Mouse (Mus musculus) brain, embryonic 14.5 days (tissue): ENCODE data around the gene Nmrk1. TPM values are rescaled to one million over a fixed set of nuclear protein-coding genes. Genes with fewer than 3 reads are reported as not detected.

Experiments
- DNase-seq: peaks from one replicate; pipeline ENCODE4 v3.0.0-alpha.2; 2011; ENCODE audit warnings: low read depth
- CTCF ChIP-seq: fragments of 200-500 bp; IDR thresholded peaks from 2 replicates; pipeline ENCODE4 v1.5.1; 2012; ENCODE audit warnings: inconsistent platforms, mild to moderate bottlenecking, moderate library complexity, borderline replicate concordance; ENCODE audit not compliant: insufficient read depth, insufficient read length; ENCODE audit errors: extremely low read depth
- POLR2A ChIP-seq: fragments of 200-500 bp; IDR thresholded peaks from 2 replicates; pipeline ENCODE4 v1.6.1; 2012; ENCODE audit warnings: mild to moderate bottlenecking, inconsistent platforms, borderline replicate concordance; ENCODE audit not compliant: poor library complexity, insufficient read depth, insufficient read length, severe bottlenecking; ENCODE audit errors: extremely low read depth
- polyA plus RNA-seq: library from polyadenylated mRNA; depleted of rRNA; stranded (reverse); fragments of >200 nt; gene quantifications from 2 replicates; pipeline ENCODE4 v1.2.3, GENCODE M21; 2012

Nmrk1 gene
- polyA plus RNA-seq, 1 experiment, result 4.6 TPM

GRCm38 (mm10) chr19:18617504-18617903 lies 14.2 kb upstream of the Nmrk1 start:
- DNase-seq, result no peak
- TF ChIP-seq POLR2A (no peak), CTCF (no peak)

GRCm38 (mm10) chr19:18619060-18619459 lies 12.7 kb upstream of the Nmrk1 start:
- DNase-seq, result no peak
- TF ChIP-seq CTCF (no peak), POLR2A (no peak)

GRCm38 (mm10) chr19:18619691-18620090 lies 12.1 kb upstream of the Nmrk1 start:
- DNase-seq, result no peak
- TF ChIP-seq CTCF, result no peak

- TF ChIP-seq CTCF (no peak), POLR2A (no peak)
- DNase-seq, result no peak
Observed at GRCm38 (mm10) chr19:18623894-18624293, 7.9 kb upstream of the Nmrk1 start.

- DNase-seq, result no peak
- no peak for TF ChIP-seq POLR2A
Observed at GRCm38 (mm10) chr19:18629589-18629988, 2.2 kb upstream of the Nmrk1 start.

GRCm38 (mm10) chr19:18630221-18631119 lies 1.3 kb upstream of the Nmrk1 start:
- no peak for TF ChIP-seq CTCF
- no peak for TF ChIP-seq POLR2A
- DNase-seq, result peak; percentile 53

- peak; percentile 54 for DNase-seq
- TF ChIP-seq POLR2A, result no peak
Observed at GRCm38 (mm10) chr19:18631161-18631643, 548 bp upstream of the Nmrk1 start.

GRCm38 (mm10) chr19:18632231-18633185 lies 758 bp downstream of the Nmrk1 start:
- no peak for TF ChIP-seq CTCF
- TF ChIP-seq POLR2A, result no peak
- no peak for DNase-seq

GRCm38 (mm10) chr19:18637954-18638353 lies 6.2 kb downstream of the Nmrk1 start:
- TF ChIP-seq CTCF (no peak), POLR2A (no peak)
- DNase-seq, result no peak

GRCm38 (mm10) chr19:18638949-18639348 lies 7.2 kb downstream of the Nmrk1 start:
- no peak for DNase-seq
- no peak for TF ChIP-seq POLR2A
- TF ChIP-seq CTCF, result no peak

- TF ChIP-seq CTCF (peak; percentile 38; the same call in 1 of the 2 replicates), POLR2A (no peak)
- no peak for DNase-seq
Observed at GRCm38 (mm10) chr19:18639552-18639951, 7.8 kb downstream of the Nmrk1 start.

GRCm38 (mm10) chr19:18641001-18641400 lies 9.3 kb downstream of the Nmrk1 start:
- no peak for DNase-seq
- TF ChIP-seq POLR2A, result no peak
- no peak for TF ChIP-seq CTCF

GRCm38 (mm10) chr19:18643411-18643810 lies 11.7 kb downstream of the Nmrk1 start:
- no peak for DNase-seq
- TF ChIP-seq POLR2A (no peak), CTCF (no peak)
